Mouse (Mus musculus) heart, adult 8-10 months (tissue): ENCODE measurements around the gene Tet3. TPM values are rescaled to one million over a fixed set of nuclear protein-coding genes. Genes with fewer than 3 reads are reported as not detected.
A peak's percentile ranks its signal among the peaks of the same experiment; 100 is the strongest.

Source experiments
- DNase-seq: peaks from one replicate; pipeline ENCODE4 v3.0.0; 2022; ENCODE audit warnings: low spot score
- total RNA-seq, 4 experiments: library from RNA; stranded (reverse); gene quantifications; 2 replicates each; pipeline ENCODE4 v1.2.4; 2022

Tet3 gene
- total RNA-seq, 4 experiments from 2014 or later, result 15.5 to 19.8 (median 17.2) TPM

DNA sequence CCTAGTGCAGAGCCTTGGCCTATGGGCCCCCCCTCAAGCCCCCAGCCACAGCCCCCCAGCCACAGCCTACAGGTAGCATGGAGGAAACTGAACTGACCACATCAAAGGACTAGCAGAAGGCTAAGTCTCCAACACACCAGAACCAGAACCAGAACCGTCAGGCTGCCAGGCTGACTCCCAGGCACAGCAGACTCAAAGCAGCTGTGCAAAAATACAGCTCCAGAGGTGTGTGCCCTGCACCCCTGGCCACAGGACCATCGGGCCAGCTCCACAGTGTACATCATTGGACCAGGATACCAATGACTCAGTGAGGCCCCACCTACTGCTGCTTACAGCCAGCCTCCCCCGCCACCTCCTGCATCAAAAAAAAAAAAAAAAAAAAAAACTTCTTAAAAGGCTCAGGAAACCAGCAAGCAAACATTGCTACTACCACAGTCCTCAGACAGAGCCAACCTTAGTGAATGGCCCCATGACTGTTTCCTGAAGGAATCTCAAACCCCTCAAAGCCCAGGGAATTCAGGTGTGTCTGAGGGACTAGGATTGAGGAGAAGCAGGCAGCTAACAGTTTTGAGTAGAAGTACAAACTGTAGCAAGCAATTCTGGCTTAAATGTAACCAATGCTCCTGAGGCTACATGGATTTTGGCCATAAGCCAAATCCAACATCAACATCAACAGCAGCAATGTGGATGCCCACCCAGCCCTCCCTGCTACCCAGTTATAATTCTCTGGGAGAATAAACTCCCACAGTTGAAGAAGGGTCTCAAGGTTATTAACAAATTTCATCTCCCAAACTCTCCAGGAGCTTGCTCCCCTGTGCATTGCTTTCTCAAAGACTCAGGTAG is 42.4 kb downstream of the Tet3 start:
- no peak for DNase-seq

DNA sequence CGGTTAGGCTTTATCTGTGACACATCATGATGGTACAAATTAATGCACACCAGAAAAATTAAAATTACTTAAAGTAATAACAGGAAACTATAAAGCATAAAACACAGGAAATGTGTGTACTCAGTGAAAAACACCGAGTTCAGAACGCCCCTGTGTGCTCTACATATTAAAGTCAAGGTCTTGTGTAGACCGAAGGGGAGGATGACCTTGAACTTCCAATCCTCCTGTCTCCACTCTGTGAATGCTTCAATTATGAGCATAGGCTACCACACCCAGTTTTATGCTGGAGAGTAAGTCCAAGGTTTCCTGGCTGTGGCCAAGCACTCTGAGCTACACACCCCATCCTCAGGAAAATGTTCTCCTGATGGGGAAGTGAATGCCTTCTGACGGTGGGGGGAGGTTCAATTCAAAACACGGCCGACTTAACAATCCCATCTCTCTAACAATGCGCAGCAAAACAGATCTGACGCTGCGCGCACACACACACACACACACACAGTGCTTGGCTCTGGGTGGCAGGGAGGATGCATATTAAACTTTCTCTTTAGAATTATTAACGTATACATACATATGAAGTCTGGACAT is 43.4 kb downstream of the Tet3 start:
- DNase-seq, result no peak

DNA sequence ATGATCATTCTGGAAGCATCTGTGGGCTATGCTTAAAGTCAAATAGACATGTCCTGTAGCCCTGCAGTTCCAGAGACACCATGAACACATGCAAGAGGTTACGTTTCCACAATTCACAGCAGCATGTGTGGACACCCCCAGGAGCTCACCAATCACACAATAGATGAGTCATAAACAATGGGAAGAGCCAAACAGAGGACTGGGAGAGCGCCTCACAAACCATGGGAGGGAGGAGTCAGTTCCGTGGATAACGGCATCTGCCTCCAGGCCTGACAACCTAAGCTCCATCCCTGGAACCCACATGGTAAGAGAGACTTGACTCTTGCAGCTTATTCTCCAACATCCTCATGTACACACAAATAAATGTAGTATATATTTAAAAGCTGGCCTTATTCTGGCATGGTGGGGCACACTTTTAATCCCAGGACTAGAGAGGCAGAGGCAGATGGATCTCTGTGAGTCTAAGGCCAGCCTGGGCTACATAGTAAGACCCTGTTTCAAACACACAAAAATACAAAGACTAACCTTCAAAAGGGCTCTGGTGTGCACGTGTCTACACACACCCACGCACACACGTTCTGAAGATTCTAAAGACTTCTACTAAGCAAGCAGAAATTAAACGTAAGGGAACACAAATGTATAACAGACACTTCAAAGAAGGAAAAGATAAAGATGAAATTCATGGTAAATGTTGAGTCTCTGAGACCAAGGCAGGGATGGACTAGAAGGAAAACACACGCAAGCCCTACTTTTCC is 44.1 kb downstream of the Tet3 start:
- no peak for DNase-seq

DNA sequence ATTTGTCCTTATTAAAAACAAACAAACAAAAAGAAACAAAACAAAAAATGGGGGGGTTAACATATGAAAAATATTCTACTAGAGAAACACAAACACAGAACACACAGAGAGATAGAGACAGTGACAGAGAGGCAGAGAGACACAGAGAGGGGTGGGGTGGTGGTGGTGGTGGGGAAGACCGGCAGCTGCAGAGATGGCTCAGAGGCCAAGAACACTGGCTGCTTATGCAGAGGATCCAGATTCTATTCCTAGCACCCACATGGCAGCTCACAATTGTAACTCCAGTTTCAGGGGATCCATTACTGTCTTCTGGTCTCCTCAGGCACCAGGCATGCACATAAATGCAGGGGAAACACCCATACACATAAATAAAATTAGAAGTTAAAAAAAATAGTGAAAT is 45.2 kb downstream of the Tet3 start:
- no peak for DNase-seq

DNA sequence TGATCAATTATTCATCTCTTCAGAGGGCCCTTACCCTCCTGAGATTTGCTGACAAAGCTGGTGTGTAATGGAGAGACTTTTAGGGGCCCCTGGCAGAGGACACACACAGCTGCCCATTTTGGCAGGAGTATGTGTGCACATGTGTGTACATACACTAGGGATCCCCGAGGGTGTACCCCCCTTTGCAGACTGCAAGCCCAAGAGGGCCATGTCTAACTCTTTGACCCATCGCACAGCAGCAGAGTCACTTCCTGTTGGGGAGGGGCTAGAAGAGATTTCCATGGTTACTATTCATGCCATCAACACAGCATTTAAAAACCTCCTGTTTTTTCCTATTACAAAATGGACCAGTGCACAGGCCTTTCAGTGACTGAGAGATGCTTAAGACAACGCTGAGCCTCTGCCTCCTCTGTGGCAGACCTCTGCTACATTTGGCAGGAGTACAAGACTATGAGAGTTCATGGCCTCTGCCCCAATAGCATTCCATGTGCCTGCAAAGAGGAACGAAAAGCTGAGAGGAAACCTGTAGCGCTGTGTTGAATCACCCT is 46.0 kb downstream of the Tet3 start:
- peak; percentile 52 for DNase-seq

DNA sequence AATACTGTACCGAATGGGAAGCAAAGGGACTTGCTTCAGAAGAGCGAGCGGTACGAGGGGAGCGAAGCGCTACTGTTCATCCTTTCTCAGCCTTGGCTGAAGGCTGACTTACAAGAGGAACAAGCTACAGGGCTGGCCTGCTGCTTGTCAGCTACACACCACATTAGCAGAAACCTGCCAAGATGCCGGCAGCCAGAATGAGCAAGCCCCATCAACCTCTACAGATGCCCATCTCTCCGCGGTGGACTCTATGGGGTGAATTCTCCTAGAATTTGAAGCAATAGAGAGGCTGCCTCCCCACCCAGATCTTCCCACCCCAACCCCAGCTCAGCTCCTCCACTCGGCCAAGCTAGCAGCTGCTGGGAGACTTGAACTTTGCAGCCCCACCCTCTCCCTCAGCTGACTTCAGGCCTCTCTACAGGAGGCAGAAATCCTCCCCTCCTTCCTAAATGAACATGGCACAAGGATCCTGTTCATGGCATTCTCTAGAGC is 46.5 kb downstream of the Tet3 start:
- no peak for DNase-seq

DNA sequence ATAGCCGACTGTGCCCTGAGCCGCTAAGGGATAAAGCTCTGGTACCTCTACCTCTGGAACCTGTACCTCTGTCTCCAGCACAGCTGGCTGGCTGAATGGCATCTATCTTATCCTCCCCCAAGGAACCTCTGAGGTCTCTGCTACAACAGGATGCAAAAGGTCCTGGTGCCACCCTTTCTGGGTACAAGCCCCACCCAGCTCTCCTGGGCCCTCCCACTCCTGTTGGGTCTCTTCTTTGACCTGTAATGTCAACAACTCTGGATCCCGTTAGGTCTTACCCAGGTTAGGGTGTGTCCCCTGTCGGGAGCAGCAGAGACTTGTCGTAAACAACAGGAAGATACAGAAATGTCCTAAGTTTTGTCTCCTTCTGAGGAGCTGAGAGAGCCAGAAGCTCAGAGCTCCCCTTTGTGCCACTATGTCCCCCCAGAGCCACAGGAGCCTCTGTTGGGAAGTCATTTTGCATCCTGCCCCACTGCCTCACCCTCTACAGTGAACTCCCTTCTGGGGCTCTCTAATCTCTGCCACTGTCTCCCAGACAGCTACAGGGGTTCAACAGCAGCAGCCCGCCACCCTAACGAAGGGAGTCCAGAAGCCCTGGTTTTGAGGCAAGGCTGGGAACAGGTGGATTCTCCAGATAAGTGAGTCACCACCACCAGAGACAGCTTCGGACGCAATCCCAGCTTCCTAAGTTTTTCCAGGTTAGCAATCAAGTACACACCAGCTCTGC is 47.1 kb downstream of the Tet3 start:
- no peak for DNase-seq

DNA sequence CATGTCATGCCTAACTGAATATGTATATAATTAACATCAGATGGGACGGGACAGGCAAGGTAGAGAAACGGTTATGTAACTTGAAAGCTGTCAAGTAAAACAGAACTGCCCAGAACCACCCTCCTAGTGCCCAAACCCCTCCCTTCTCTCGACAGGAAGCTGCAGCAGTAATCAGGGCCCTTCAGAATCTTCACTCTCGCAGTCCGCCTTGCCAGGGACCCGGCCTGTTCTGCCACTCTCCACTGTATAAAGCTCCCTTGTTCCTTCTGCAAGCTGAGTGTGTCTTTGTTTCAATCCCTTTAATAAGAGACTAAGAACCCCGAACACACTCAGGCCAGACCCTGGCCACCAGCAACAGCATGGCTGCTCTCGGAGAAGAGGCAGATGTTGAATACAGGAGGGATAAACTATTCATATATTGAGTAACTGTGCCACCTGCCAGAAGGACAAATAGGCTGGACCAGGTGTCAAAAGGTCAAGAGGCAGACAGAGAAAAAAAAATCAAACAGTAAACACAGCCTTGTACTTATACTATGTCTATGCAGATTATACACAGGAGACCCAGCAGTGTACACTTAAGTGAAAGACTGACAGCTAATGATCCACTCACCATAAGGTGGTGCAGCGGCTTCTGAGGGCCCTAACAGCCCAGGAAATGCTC is 48.7 kb downstream of the Tet3 start:
- no peak for DNase-seq

DNA sequence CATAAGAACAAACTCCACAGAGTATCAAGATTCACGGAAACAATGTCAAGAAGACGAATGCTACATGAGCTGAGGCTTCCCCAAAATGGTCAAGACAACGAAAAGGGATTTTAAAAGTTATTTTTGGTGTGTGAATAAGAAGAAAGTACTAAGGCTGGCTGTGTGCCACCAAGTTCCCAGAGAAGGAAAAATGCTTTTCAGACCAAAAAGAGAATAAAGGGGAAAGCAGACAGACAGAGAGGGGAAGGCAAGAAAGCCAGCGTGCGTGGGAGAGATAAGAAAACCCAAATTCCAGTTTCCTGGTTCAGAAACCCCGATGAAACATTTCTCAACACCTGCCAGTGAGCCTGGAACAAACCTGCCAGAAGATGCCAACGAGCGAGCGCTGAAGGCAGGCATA is 50.4 kb downstream of the Tet3 start:
- no peak for DNase-seq

DNA sequence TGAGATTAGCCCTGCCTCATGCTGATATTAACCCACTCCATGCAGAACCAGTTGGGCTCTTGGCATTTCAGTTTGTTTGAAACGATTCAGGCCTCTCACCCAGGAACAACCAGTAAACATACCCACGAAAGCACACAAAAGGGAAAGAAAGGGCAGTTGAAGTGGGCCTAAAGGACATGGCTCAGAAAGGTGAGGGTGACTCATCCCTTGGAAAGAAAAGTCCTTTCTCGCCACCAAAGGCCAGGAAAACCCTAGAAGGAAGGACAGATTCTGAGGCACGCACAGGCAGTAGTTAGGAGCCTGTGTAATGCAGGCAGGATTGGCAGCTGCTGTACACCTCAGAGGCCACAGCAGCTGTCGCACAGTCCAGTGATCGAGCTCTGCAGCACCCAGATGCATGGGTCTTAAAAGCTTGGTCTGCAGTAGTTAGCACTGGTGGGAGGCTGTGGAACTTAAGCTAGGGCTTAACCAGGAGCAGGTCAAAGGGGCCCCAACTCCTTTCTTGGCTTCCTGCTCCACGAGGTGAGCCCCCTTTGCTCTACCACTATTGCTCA is 53.3 kb downstream of the Tet3 start:
- DNase-seq, result no peak

DNA sequence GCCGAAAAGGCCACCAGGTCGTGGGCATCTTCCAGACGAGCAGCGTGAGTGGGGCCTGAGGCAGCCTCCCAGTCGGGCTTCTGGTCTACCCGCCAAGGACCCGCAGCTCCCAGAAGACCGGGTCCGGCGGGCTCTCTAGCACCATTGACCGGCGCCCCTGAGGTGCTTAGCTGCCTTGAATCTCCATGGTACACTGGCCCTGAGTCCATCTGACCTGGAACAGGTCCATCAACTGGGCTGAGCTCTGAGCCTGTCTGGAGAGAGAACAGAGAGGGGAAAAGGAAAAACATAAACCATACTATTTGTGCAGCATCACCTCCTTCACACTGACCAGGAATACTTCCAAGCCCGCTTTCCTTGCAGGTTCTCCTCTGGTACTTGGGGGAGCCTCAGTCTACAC is 54.3 kb downstream of the Tet3 start:
- no peak for DNase-seq

DNA sequence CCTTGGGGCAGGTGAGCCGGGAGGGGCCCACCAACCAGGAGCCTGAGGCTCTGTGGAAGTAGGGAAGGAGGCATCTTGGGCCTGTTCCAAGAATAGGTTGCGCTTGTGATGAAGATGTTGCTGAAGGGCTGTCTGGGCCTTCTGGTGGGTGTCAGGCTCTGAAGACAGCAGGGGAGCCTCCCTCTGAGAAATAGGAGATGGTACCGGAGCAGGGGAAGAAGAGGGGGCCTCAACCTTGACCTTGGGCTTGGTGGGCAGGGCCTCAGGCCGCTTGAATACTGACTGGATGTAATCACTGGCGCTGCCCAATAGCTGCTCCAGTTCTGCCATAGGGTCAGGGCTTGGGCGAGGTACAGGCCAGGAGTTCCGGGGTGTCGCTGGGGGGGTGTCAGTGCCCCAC is 55.4 kb downstream of the Tet3 start:
- DNase-seq, result no peak

DNA sequence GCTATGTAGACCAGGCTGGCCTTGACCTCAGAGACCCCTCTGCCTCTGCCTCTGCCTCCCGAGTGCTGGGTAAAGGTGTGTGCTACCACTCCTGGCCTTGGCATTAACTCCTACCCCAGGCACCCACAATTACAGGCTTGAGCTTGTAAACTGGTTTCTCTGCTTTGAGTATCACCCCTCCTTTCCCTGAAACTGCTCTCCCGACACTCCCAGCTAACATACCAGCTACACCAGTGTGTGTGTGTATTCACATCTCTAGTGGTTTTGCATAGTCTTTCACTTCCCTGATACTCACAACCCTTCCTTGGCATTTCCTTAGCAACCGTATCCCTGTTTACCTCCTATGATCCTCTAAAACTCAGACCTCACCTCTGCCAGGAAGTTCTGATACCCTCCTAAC is 59.1 kb downstream of the Tet3 start:
- no peak for DNase-seq

DNA sequence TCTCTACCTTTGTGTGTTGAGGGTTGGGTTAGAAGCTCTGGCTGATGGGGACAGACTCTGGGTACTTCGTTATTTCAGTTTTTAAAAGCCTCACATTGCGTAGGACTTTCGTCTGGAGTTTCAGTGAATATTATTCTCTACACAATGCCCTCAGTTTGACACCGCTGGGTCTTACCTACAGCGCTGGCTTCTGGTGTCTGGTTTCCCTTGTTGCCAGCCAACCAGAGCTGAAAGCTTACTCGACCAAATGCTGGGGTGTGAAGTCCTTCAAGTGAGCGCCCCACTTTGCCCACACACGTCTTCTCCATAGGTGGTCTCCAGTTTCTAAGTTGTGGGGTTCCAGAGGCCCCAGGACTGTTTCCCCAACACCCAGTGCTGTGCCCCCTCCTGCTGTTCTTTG is 61.2 kb downstream of the Tet3 start:
- no peak for DNase-seq

DNA sequence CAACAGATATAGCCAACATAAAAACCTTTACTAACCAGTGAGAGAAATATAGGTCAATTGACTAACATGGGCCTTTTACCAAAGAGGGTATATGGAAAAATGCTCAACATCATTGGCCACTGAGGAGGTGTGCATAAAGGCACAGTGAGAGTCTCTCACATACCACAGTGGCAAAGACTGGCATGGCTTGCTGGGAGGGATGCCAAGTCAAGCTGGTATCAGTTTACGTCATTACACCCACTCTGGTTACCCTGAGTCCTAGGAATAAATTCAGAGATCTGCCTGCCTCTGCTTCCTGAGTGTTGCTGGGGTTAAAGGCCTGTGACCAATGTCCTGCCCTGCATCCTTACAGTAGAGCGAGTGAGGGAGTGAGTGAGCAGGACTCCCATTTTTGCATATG is 62.2 kb downstream of the Tet3 start:
- no peak for DNase-seq

DNA sequence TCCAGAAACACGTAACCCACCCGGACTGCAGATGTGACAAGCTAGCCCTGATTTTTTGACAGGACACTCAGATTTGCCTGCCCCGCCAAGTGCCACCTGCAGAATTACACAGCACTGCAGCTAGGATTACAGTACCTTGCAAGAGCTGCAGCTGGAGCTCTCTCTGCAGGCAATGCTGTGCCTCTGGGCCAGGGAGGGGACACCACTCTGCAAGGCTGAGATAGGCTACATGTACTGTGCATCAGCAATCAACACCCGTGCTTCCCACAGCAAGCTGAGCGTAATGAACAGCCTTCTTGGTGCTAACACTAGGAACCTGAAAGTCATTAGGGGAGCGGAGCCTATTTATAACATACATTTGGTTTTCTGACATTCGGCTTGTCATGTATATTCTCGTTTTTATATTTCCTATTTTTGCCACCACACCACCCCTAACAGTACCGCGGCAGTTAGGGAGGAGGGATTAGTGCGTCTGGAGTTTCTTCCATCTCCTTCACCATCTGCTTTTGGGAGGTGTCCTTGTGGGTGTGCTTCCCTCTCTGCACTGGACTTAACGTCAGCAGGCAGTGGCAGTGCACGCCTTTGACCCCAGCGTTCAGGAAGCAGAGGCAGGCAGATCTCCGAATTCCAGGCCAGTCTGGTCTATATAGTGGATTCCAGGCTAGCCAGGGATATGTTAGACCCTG is 63.2 kb downstream of the Tet3 start:
- no peak for DNase-seq

DNA sequence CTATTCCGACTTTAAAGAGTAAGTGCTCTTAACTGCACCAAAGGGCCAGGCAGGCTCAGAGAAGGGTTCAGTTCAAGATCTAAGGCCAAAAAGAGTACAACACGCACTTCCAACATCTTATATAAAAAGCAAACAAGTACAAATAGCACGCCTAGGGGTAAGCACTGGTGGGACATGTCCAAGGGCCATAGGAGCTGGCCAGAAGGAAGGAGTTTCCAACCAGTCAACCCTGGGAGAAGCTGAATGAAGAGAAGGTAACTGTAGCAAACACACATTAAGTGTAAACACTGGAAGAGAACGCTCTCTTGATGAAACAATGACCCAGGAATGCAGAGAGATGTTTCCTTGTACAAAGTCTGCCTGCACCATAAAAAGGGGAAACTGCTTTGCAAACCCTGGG is 64.8 kb downstream of the Tet3 start:
- no peak for DNase-seq

DNA sequence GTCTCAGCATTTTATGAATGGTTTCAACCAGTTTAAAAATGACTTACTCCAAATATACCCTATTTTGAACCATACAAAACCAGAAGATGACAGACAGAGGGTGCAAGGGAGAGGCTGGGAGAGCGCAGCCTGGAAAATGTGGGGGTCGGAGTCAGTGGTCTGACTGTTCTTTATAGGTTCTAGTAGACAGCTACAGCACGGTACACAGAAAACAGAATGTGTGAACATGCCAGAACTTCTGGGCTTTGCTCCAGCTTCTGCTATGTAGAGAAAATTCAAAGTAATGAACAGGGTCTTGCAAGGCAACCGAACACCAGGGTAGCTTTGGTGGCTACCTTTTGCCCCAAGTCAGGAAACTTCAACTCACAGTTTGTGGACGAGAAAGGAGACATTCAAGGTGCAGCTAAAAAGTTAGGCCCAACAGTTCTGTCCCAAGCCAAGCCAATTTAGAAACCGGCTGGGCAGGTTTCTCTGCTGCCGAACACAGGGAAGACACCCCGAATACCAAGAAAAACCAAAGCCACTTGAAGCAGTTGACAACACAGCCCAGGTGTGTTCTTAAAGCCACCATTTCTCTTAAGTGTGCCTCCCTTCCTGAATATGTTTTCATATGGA is 66.6 kb downstream of the Tet3 start:
- DNase-seq, result no peak

DNA sequence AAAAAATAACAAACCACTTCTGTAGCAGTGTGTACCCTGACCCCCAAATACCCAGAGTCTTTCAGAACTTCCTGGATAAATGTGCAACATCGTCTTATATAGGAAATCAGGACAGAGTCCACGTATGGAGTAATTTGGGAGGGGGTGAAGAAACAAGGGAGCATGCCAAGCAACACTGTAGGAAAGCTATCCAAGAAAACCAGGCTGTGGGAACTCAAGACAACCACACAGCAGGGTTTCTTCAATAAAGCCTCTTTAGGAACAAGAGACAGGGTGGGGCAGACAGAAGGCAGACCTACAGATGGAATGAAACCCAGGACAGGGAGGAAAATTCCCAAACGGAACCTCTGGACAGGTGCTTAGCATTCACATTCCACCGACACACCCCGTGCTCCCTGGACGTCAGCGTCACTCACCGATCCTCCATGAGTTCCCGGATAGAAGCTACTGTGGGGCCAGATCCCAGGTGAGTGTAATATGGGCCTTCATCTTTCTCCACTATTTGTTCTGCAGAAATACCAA is 73.3 kb downstream of the Tet3 start:
- no peak for DNase-seq
